Mouse (Mus musculus) stomach, embryonic 14.5 days (tissue): ENCODE data around the gene Brms1. TPM values are rescaled to one million over a fixed set of nuclear protein-coding genes. Genes with fewer than 3 reads are reported as not detected.
A peak's percentile ranks its signal among the peaks of the same experiment; 100 is the strongest.

Source experiments
- ATAC-seq: fragments of 200-750 bp; cut with Nextera tagmentation; 2 replicates; pipeline ENCODE4 v1.8.0; 2017; ENCODE audit warnings: low read depth, moderate TSS enrichment; ENCODE audit not compliant: insufficient number of reproducible peaks, insufficient read depth, low FRiP score
- H3K27ac ChIP-seq: fragments of 300-500 bp; sonication (generic); 2 replicates; pipeline ENCODE4 v1.5.1; 2014; ENCODE audit warnings: mild to moderate bottlenecking, low read length, moderate library complexity, mixed read lengths
- H3K27me3 ChIP-seq: fragments of 300-500 bp; sonication (generic); 2 replicates; pipeline ENCODE4 v1.6.1; 2014; ENCODE audit warnings: low read length, control low read depth, mixed read lengths; ENCODE audit not compliant: control insufficient read depth, insufficient read depth
- H3K36me3 ChIP-seq: fragments of 300-500 bp; sonication (generic); 2 replicates; pipeline ENCODE4 v1.6.1; 2014; ENCODE audit warnings: mild to moderate bottlenecking, control low read depth, low read length, moderate library complexity, mixed read lengths; ENCODE audit not compliant: control insufficient read depth, insufficient read depth
- H3K4me1 ChIP-seq: fragments of 300-500 bp; sonication (generic); 2 replicates; pipeline ENCODE4 v1.6.1; 2014; ENCODE audit warnings: low read length, control low read depth, mixed read lengths; ENCODE audit not compliant: control insufficient read depth, insufficient read depth
- H3K4me2 ChIP-seq: fragments of 300-500 bp; sonication (generic); replicated peaks from 2 replicates; pipeline ENCODE4 v1.6.1; 2014; ENCODE audit warnings: low read depth, low read length, control low read depth
- H3K4me3 ChIP-seq: fragments of 300-500 bp; sonication (generic); 2 replicates; pipeline ENCODE4 v1.5.1; 2014; ENCODE audit warnings: low read depth, low read length, control low read depth
- H3K9ac ChIP-seq: fragments of 300-500 bp; sonication (generic); replicated peaks from 2 replicates; pipeline ENCODE4 v1.6.1; 2014; ENCODE audit warnings: low read depth, mild to moderate bottlenecking, control low read depth, low read length, moderate library complexity, mixed read lengths
- H3K9me3 ChIP-seq: fragments of 300-500 bp; sonication (generic); 2 replicates; pipeline ENCODE4 v1.6.1; 2016; ENCODE audit warnings: low read depth, low read length, control low read depth; ENCODE audit not compliant: control insufficient read depth
- WGBS: fragments of 180-500 bp; shearing (Covaris S2); extraction: QIAGEN DNeasy Blood & Tissue Kit; methylation state at CpG from one replicate; pipeline ENCODE4 v1.1.7; 2014; 5-methylcytosine and 5-hydroxymethylcytosine counted together
- polyA plus RNA-seq: library from polyadenylated mRNA; unstranded; fragments of >200 nt; fragmentation: Nextera tagmentation; extraction: Ambion mirVana; gene quantifications from 2 replicates; pipeline ENCODE4 v1.2.1, GENCODE M21; 2014

Gene Brms1
- polyA plus RNA-seq, 1 experiment from 2014 or later, result 43.4 TPM

GRCm38 (mm10) chr19:5065104-5065503 lies 23.9 kb downstream of the Brms1 start:
- no peak overlapping the region for H3K9ac ChIP-seq
- 0 out of 2 replicates have a peak, but pooled peaks cover 2% of the 10 kb centered on the region for H3K27me3 ChIP-seq
- no peak overlapping the region for H3K4me3 ChIP-seq
- no peak overlapping the region for H3K4me2 ChIP-seq
- peaks cover 49% of the 10 kb centered on the region for H3K4me1 ChIP-seq
- WGBS, result 39% methylated on average over 7 of the region's 7 CpGs
- H3K36me3 ChIP-seq, result no peaks in the 10 kb centered on the region
- H3K27ac ChIP-seq, result peak overlapping the region; percentile 33; the same call in 1 of the 2 replicates
- ATAC-seq, result no peak
- no peaks in the 10 kb centered on the region for H3K9me3 ChIP-seq

GRCm38 (mm10) chr19:5067040-5067799 lies 26.1 kb downstream of the Brms1 start:
- Histone ChIP-seq H3K4me2 (peak overlapping the region; percentile 76), H3K9ac (peak overlapping the region; percentile 28; the same call in 1 of the 2 replicates), H3K27ac (peak overlapping the region; percentile 95), H3K27me3 (0 out of 2 replicates have a peak, but pooled peaks cover 2% of the 10 kb centered on the region), H3K9me3 (no peaks in the 10 kb centered on the region), H3K4me1 (peaks cover 45% of the 10 kb centered on the region), H3K4me3 (peak overlapping the region; percentile 70; the same call in 1 of the 2 replicates), H3K36me3 (no peaks in the 10 kb centered on the region)
- no peak for ATAC-seq
- WGBS, result 3% methylated on average over 15 of the region's 15 CpGs

- 1% methylated on average over 54 of the region's 56 CpGs for WGBS
- Histone ChIP-seq H3K4me2 (peak within 1 kb of the TSS; percentile 76), H3K4me1 (peaks cover 45% of the 10 kb centered on the region), H3K27me3 (0 out of 2 replicates have a peak, but pooled peaks cover 2% of the 10 kb centered on the region), H3K27ac (peak within 1 kb of the TSS; percentile 95), H3K9me3 (no peaks in the 10 kb centered on the region), H3K36me3 (no peaks in the 10 kb centered on the region), H3K9ac (peak within 1 kb of the TSS; percentile 60), H3K4me3 (peak within 1 kb of the TSS; percentile 70)
- peak; percentile 63 for ATAC-seq
These were observed 26.9 kb downstream of the Brms1 start, which contains the start of gene Cd248 for GRCm38 (mm10) chr19:5067867-5068569. Cd248 (plus strand) TSS chr19:5068078.

GRCm38 (mm10) chr19:5068570-5069234 lies 27.5 kb downstream of the Brms1 start:
- Histone ChIP-seq H3K36me3 (no peaks in the 10 kb centered on the region), H3K27me3 (0 out of 2 replicates have a peak, but pooled peaks cover 2% of the 10 kb centered on the region), H3K4me3 (peak overlapping the region; percentile 70), H3K27ac (no peak overlapping the region; the same call in 1 of the 2 replicates), H3K4me2 (peak overlapping the region; percentile 76), H3K9ac (peak overlapping the region; percentile 60), H3K9me3 (no peaks in the 10 kb centered on the region), H3K4me1 (peaks cover 45% of the 10 kb centered on the region)
- ATAC-seq, result no peak
- WGBS, result 29% methylated on average over 21 of the region's 21 CpGs

- ATAC-seq, result no peak
- WGBS, result 70% methylated on average over 5 of the region's 5 CpGs
- Histone ChIP-seq H3K9me3 (no peaks in the 10 kb centered on the region), H3K4me2 (peak overlapping the region; percentile 76), H3K27me3 (0 out of 2 replicates have a peak, but pooled peaks cover 2% of the 10 kb centered on the region), H3K36me3 (no peaks in the 10 kb centered on the region), H3K4me3 (peak overlapping the region; percentile 70), H3K27ac (peak overlapping the region; percentile 96; the same call in 1 of the 2 replicates), H3K4me1 (peaks cover 44% of the 10 kb centered on the region), H3K9ac (peak overlapping the region; percentile 7; the same call in 1 of the 2 replicates)
These were observed 28.3 kb downstream of the Brms1 start for GRCm38 (mm10) chr19:5069486-5069885.

GRCm38 (mm10) chr19:5069978-5070377 lies 28.8 kb downstream of the Brms1 start:
- peaks cover 39% of the 10 kb centered on the region for H3K4me1 ChIP-seq
- WGBS, result 72% methylated on average over 7 of the region's 7 CpGs

GRCm38 (mm10) chr19:5071077-5071476 lies 29.9 kb downstream of the Brms1 start:
- 6% methylated on average over 11 of the region's 11 CpGs for WGBS
- Histone ChIP-seq H3K27me3 (0 out of 2 replicates have a peak, but pooled peaks cover 2% of the 10 kb centered on the region), H3K9me3 (no peaks in the 10 kb centered on the region), H3K36me3 (no peaks in the 10 kb centered on the region), H3K4me1 (peaks cover 30% of the 10 kb centered on the region), H3K27ac (peak overlapping the region; percentile 96), H3K9ac (peak overlapping the region; percentile 55), H3K4me3 (peak overlapping the region; percentile 70), H3K4me2 (peak overlapping the region; percentile 76)
- no peak for ATAC-seq

More at GRCm38 (mm10) chr19:5069978-5070377, 28.8 kb downstream of the Brms1 start:
- ATAC-seq, result no peak
- no peaks in the 10 kb centered on the region for H3K9me3 ChIP-seq
- peak overlapping the region; percentile 96; the same call in 1 of the 2 replicates for H3K27ac ChIP-seq
- H3K27me3 ChIP-seq, result 0 out of 2 replicates have a peak, but pooled peaks cover 2% of the 10 kb centered on the region
- no peaks in the 10 kb centered on the region for H3K36me3 ChIP-seq
- no peak overlapping the region; the same call in 1 of the 2 replicates for H3K9ac ChIP-seq
- peak overlapping the region; percentile 76 for H3K4me2 ChIP-seq
- peak overlapping the region; percentile 70 for H3K4me3 ChIP-seq
